Mouse (Mus musculus) liver, postnatal 0 days (tissue): ENCODE results near the gene Col6a3. TPM values are rescaled to one million over a fixed set of nuclear protein-coding genes. Genes with fewer than 3 reads are reported as not detected.

Source experiments
- ATAC-seq: fragments of 200-750 bp; cut with Nextera tagmentation; 2 replicates; pipeline ENCODE4 v1.8.0; 2017; ENCODE audit warnings: mild to moderate bottlenecking, moderate library complexity
- DNase-seq: peaks from one replicate; pipeline ENCODE4 v3.0.0-alpha.2; 2016
- H3K27ac ChIP-seq: fragments of 300-500 bp; sonication (generic); 2 replicates; pipeline ENCODE4 v1.5.1; 2014; ENCODE audit warnings: antibody characterized with exemption, moderate library complexity, mild to moderate bottlenecking, low read depth
- H3K27me3 ChIP-seq: fragments of 300-500 bp; sonication (generic); 2 replicates; pipeline ENCODE4 v1.6.1; 2014; ENCODE audit warnings: low read length, control low read depth, mixed read lengths; ENCODE audit not compliant: insufficient read depth
- H3K36me3 ChIP-seq: fragments of 300-500 bp; sonication (generic); replicated peaks from 2 replicates; pipeline ENCODE4 v1.6.1; 2014; ENCODE audit warnings: mild to moderate bottlenecking, control low read depth, low read length, moderate library complexity, mixed read lengths; ENCODE audit not compliant: insufficient read depth
- H3K4me1 ChIP-seq: fragments of 300-500 bp; sonication (generic); 2 replicates; pipeline ENCODE4 v1.6.1; 2014; ENCODE audit warnings: antibody characterized with exemption, mild to moderate bottlenecking, control low read depth; ENCODE audit not compliant: insufficient read depth
- H3K4me2 ChIP-seq: fragments of 300-500 bp; sonication (generic); 2 replicates; pipeline ENCODE4 v1.6.1; 2014; ENCODE audit warnings: low read depth, mild to moderate bottlenecking, low read length, moderate library complexity, mixed read lengths
- H3K4me3 ChIP-seq: fragments of 300-500 bp; sonication (generic); 2 replicates; pipeline ENCODE4 v1.5.1; 2014; ENCODE audit warnings: low read depth, low read length
- H3K9ac ChIP-seq: fragments of 300-500 bp; sonication (generic); replicated peaks from 2 replicates; pipeline ENCODE4 v1.6.1; 2014; ENCODE audit warnings: mild to moderate bottlenecking, moderate library complexity
- H3K9me3 ChIP-seq: fragments of 300-500 bp; sonication (generic); 2 replicates; pipeline ENCODE4 v1.6.1; 2016; ENCODE audit warnings: mild to moderate bottlenecking, control low read depth, low read length, mixed read lengths
- CTCF ChIP-seq: sonication (generic); IDR thresholded peaks from 2 replicates; pipeline ENCODE4 v1.5.1; 2016; ENCODE audit warnings: antibody characterized with exemption, low read depth
- EP300 ChIP-seq: IDR thresholded peaks from 2 replicates; pipeline ENCODE4 v1.6.1; 2016; ENCODE audit warnings: antibody characterized with exemption, low read depth, mild to moderate bottlenecking
- WGBS: fragments of 180-500 bp; shearing (Covaris S2); extraction: QIAGEN DNeasy Blood & Tissue Kit; methylation state at CpG from one replicate; pipeline ENCODE4 v1.1.7; 2014; ENCODE audit not compliant: insufficient replicate concordance; 5-methylcytosine and 5-hydroxymethylcytosine counted together
- polyA plus RNA-seq: library from polyadenylated mRNA; unstranded; fragments of >200 nt; fragmentation: Nextera tagmentation; extraction: Ambion mirVana; gene quantifications from 2 replicates; pipeline ENCODE4 v1.2.1, GENCODE M21; 2015

Gene Col6a3
- polyA plus RNA-seq, 1 experiment from 2014 or later = 5.2 TPM

GRCm38 (mm10) chr1:90803104-90803503, 40.7 kb downstream of the Col6a3 start:
- H3K9me3 ChIP-seq = no peaks in the 10 kb centered on the region
- 83% methylated on average over 4 of the region's 4 CpGs for WGBS
- TF ChIP-seq EP300 (no peak), CTCF (no peak)
- H3K4me3 ChIP-seq = no peak overlapping the region
- DNase-seq = no peak
- H3K4me1 ChIP-seq = no peaks in the 10 kb centered on the region
- no peak overlapping the region for H3K27ac ChIP-seq
- H3K36me3 ChIP-seq = no peaks in the 10 kb centered on the region
- no peak overlapping the region for H3K9ac ChIP-seq
- no peaks in the 10 kb centered on the region for H3K27me3 ChIP-seq
- H3K4me2 ChIP-seq = no peak overlapping the region
- ATAC-seq = no peak

DNA sequence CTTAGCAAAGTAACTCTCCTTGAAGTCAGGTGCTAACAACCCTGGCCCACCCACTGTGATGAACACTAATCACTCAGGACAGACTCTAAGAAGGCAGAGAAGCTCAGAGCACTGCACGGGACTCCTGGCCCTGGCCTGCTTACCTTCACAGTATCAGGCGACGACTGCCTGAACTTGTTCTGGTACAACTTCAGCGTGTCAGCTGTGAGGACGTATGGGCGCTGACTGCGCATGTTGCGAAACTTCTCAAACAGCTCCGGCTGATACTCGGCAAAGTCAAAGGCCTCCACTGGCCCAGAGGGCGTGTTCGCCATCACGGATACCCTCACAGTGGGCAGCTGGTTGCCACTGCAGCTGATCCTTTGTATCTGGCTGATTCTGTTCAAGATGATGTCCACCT, 42.7 kb downstream of the Col6a3 start:
- Histone ChIP-seq H3K27me3 (no peaks in the 10 kb centered on the region), H3K4me3 (no peak overlapping the region), H3K27ac (no peak overlapping the region), H3K36me3 (no peaks in the 10 kb centered on the region), H3K9ac (no peak overlapping the region), H3K4me2 (no peak overlapping the region), H3K9me3 (no peaks in the 10 kb centered on the region), H3K4me1 (no peaks in the 10 kb centered on the region)
- peak; percentile 25 for DNase-seq
- 0 out of 2 replicates have a peak, but pooled peaks have one; percentile 47 for ATAC-seq
- no peak for TF ChIP-seq EP300
- 59% methylated on average over 13 of the region's 13 CpGs for WGBS

GRCm38 (mm10) chr1:90800466-90800865, 43.3 kb downstream of the Col6a3 start:
- Histone ChIP-seq H3K9ac (no peak overlapping the region), H3K4me3 (no peak overlapping the region), H3K4me1 (no peaks in the 10 kb centered on the region), H3K27ac (no peak overlapping the region), H3K4me2 (no peak overlapping the region), H3K27me3 (no peaks in the 10 kb centered on the region), H3K9me3 (no peaks in the 10 kb centered on the region), H3K36me3 (no peaks in the 10 kb centered on the region)
- whole genome bisulfite sequencing = 65% methylated on average over 3 of the region's 3 CpGs
- no peak for DNase-seq
- ATAC-seq = no peak
- TF ChIP-seq CTCF = no peak

GRCm38 (mm10) chr1:90797276-90797891, 46.4 kb downstream of the Col6a3 start:
- H3K27me3 ChIP-seq = no peaks in the 10 kb centered on the region
- WGBS = 66% methylated on average over 6 of the region's 6 CpGs
- no peak overlapping the region for H3K4me2 ChIP-seq
- no peak overlapping the region for H3K9ac ChIP-seq
- H3K36me3 ChIP-seq = no peaks in the 10 kb centered on the region
- TF ChIP-seq EP300 (no peak), CTCF (no peak)
- no peak overlapping the region for H3K27ac ChIP-seq
- H3K9me3 ChIP-seq = no peaks in the 10 kb centered on the region
- H3K4me3 ChIP-seq = no peak overlapping the region
- ATAC-seq = no peak
- no peak for DNase-seq
- no peaks in the 10 kb centered on the region for H3K4me1 ChIP-seq

- Histone ChIP-seq H3K4me1 (no peaks in the 10 kb centered on the region), H3K36me3 (no peaks in the 10 kb centered on the region), H3K9ac (no peak overlapping the region), H3K27ac (no peak overlapping the region), H3K4me3 (no peak overlapping the region), H3K27me3 (no peaks in the 10 kb centered on the region), H3K9me3 (no peaks in the 10 kb centered on the region), H3K4me2 (no peak overlapping the region)
- ATAC-seq = no peak
- TF ChIP-seq CTCF (no peak), EP300 (no peak)
- 80% methylated on average over 4 of the region's 4 CpGs for WGBS
- DNase-seq = no peak
Measured at GRCm38 (mm10) chr1:90793368-90793767, 50.4 kb downstream of the Col6a3 start.

GRCm38 (mm10) chr1:90790925-90791324, 52.8 kb downstream of the Col6a3 start:
- no peak for ATAC-seq
- no peaks in the 10 kb centered on the region for H3K4me1 ChIP-seq
- no peak overlapping the region for H3K9ac ChIP-seq

DNA sequence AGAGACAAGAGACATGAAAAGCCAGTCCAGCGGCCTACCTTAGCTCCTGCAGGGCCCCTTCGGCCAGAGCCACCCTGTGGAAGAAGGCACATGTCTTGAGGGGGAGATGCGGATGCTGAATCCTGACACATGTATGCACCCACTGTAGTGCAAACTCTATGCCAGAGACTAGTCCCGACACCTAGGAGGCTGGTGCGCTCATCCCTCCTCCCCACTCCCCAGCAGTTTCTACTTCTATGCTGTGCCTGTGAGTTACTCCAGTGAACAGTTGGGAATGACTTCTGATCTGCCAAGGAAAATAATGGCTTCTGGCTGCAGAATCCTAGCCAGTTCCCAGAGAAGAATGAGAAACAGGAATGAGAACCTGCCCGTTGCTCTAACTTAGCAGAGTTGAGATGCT, 54.3 kb downstream of the Col6a3 start:
- no peaks in the 10 kb centered on the region for H3K4me1 ChIP-seq
- no peaks in the 10 kb centered on the region for H3K27me3 ChIP-seq
- no peak overlapping the region for H3K4me3 ChIP-seq
- no peaks in the 10 kb centered on the region for H3K36me3 ChIP-seq
- H3K27ac ChIP-seq = no peak overlapping the region
- H3K9ac ChIP-seq = no peak overlapping the region
- no peaks in the 10 kb centered on the region for H3K9me3 ChIP-seq
- 76% methylated on average over 6 of the region's 6 CpGs for WGBS
- no peak for TF ChIP-seq EP300
- no peak for ATAC-seq
- no peak overlapping the region for H3K4me2 ChIP-seq
- DNase-seq = no peak

More at GRCm38 (mm10) chr1:90790925-90791324, 52.8 kb downstream of the Col6a3 start:
- Histone ChIP-seq H3K36me3 (no peaks in the 10 kb centered on the region), H3K27ac (no peak overlapping the region), H3K4me2 (no peak overlapping the region), H3K4me3 (no peak overlapping the region), H3K27me3 (no peaks in the 10 kb centered on the region), H3K9me3 (no peaks in the 10 kb centered on the region)
- 69% methylated on average over 4 of the region's 4 CpGs for WGBS
- TF ChIP-seq EP300 (no peak), CTCF (no peak)
- no peak for DNase-seq
